Mouse (Mus musculus) lung, adult 2 months (tissue): Measurements from ENCODE around the gene Fstl1.

Experiments used
- CTCF ChIP-seq: fragments of 200-500 bp; IDR thresholded peaks from 2 replicates; pipeline ENCODE4 v1.5.1; 2011; ENCODE audit warnings: mild to moderate bottlenecking, low read length, control low read depth; ENCODE audit not compliant: insufficient read depth
- POLR2A ChIP-seq: fragments of 200-500 bp; IDR thresholded peaks from 2 replicates; pipeline ENCODE4 v1.6.1; 2011; ENCODE audit warnings: low read depth, mild to moderate bottlenecking, control low read depth, low read length, borderline replicate concordance; ENCODE audit errors: extremely low read depth

GRCm38 (mm10) chr16:37847081-37847480 lies 70.4 kb downstream of the Fstl1 start:
- no peak for TF ChIP-seq CTCF
- TF ChIP-seq POLR2A: no peak
